Comparison of ENCODE assay signal across 8 mouse cellular contexts in genomic region chr1:190831839-190832497, GRCm38 (mm10).
DNase-seq lines count a peak whose midpoint lies in the region; ATAC-seq and TF ChIP-seq lines count a peak whose summit lies in the region.

No protein-coding gene starts in this region.

- no peaks in the 10 kb centered on the region for H3K9me3 ChIP-seq in heart, postnatal 0 days (replicated peaks; ENCODE audit: control insufficient read depth, low read length)
- no peaks in the 10 kb centered on the region for H3K9me3 ChIP-seq in lung, postnatal 0 days (ENCODE audit: low read length)

- WGBS in heart, postnatal 0 days = 43% methylated on average over 10 of the region's 10 CpGs
- 36% methylated on average over 10 of the region's 10 CpGs for WGBS in lung, postnatal 0 days

- H3K27ac ChIP-seq in heart, postnatal 0 days (ENCODE audit: low read depth) = no peak overlapping the region
- H3K27ac ChIP-seq in lung, postnatal 0 days (ENCODE audit: low read length) = no peak overlapping the region

- peak; percentile 60 for ATAC-seq in heart, postnatal 0 days (ENCODE audit: insufficient read depth, low read depth)
- ATAC-seq in CD4-positive, CD25-positive, alpha-beta regulatory T cell, adult 4 months = peak; percentile 60
- peak; percentile 47; the same call in 1 of the 2 replicates for ATAC-seq in lung, postnatal 0 days

- no peak overlapping the region for H3K9ac ChIP-seq in heart, postnatal 0 days (replicated peaks; ENCODE audit: low read depth, low read length)
- no peak overlapping the region for H3K9ac ChIP-seq in lung, postnatal 0 days (replicated peaks; ENCODE audit: low read depth)

- H3K4me2 ChIP-seq in heart, postnatal 0 days (ENCODE audit: low read depth, low read length) = no peak overlapping the region
- H3K4me2 ChIP-seq in lung, postnatal 0 days (replicated peaks; ENCODE audit: low read depth, low read length) = no peak overlapping the region

- peak; percentile 76 for TF ChIP-seq CTCF in heart, postnatal 0 days (IDR thresholded peaks at IDR 0.05; ENCODE audit: low read depth)
- TF ChIP-seq CTCF in lung, postnatal 0 days (IDR thresholded peaks at IDR 0.05) = peak; percentile 76

- H3K4me1 ChIP-seq in heart, postnatal 0 days (ENCODE audit: control insufficient read depth, insufficient read depth) = no peaks in the 10 kb centered on the region
- no peaks in the 10 kb centered on the region for H3K4me1 ChIP-seq in lung, postnatal 0 days (ENCODE audit: insufficient read depth, low read depth, low read length)

- TF ChIP-seq EP300 in heart, postnatal 0 days (IDR thresholded peaks at IDR 0.05; ENCODE audit: low read depth) = no peak
- no peak for TF ChIP-seq EP300 in lung, postnatal 0 days (IDR thresholded peaks at IDR 0.05)

- peaks cover 19% of the 10 kb centered on the region; the same call in 1 of the 2 replicates for H3K36me3 ChIP-seq in heart, postnatal 0 days (replicated peaks; ENCODE audit: control insufficient read depth, insufficient read depth, low read length)
- H3K36me3 ChIP-seq in lung, postnatal 0 days (ENCODE audit: insufficient read depth, low read length) = 0 out of 2 replicates have a peak, but pooled peaks cover 8% of the 10 kb centered on the region
- no peaks in the 10 kb centered on the region; the same call in none of the 2 replicates for H3K36me3 ChIP-seq in splenic B cell, adult 2 months (ENCODE audit: control insufficient read depth, insufficient read depth, low read length, poor library complexity, severe bottlenecking)

- H3K4me3 ChIP-seq in heart, postnatal 0 days (ENCODE audit: low read depth, low read length) = no peak overlapping the region
- H3K4me3 ChIP-seq in lung, postnatal 0 days (ENCODE audit: low read depth, low read length) = no peak overlapping the region

- H3K27me3 ChIP-seq in heart, postnatal 0 days (ENCODE audit: control insufficient read depth, insufficient read depth, low read length) = no peaks in the 10 kb centered on the region
- H3K27me3 ChIP-seq in lung, postnatal 0 days (replicated peaks; ENCODE audit: insufficient read depth, low read length) = no peaks in the 10 kb centered on the region
- no peaks in the 10 kb centered on the region for H3K27me3 ChIP-seq in splenic B cell, adult 2 months (ENCODE audit: control insufficient read depth, insufficient read depth, low read length, poor library complexity, severe bottlenecking)

- peak; percentile 46 for DNase-seq in heart, postnatal 0 days (ENCODE audit: low spot score)
- no peak for DNase-seq in heart, adult 11 months
- DNase-seq in adrenal gland, postnatal 36 days = peak; percentile 30 to 67
- DNase-seq in forelimb bud, embryonic 11.5 days (ENCODE audit: low read depth, low spot score) = peak; percentile 66
- peak; percentile 66 to 75 for DNase-seq in kidney, postnatal 36 days
- peak; percentile 77 for DNase-seq in lung, postnatal 0 days (ENCODE audit: low spot score)
- peak; percentile 57 for DNase-seq in splenic B cell, adult 2 months (ENCODE audit: low read depth, low spot score)
